Mouse (Mus musculus): ENCODE measurements at regions not wholly inside any gene's neighbourhood (a gene's known extent, or its start where the extent isn't known, plus 50 kb on each side); places are given as distances from the start of the nearest gene placed in this dataset.

GRCm38 (mm10) chr13:30042689-30043320 lies 56.9 kb upstream of the E2f3 start:
- DNase-seq, result no peak

GRCm38 (mm10) chr13:30041501-30042295 lies 55.8 kb upstream of the E2f3 start:
- no peak for DNase-seq

GRCm38 (mm10) chr13:30040288-30040687 lies 54.4 kb upstream of the E2f3 start:
- no peak for DNase-seq

GRCm38 (mm10) chr13:30039791-30040190 lies 53.9 kb upstream of the E2f3 start:
- no peak for DNase-seq

- peak in 1 of 2 experiments; percentile 14 for DNase-seq
Observed at GRCm38 (mm10) chr13:30036561-30036960, 50.7 kb upstream of the E2f3 start.

GRCm38 (mm10) chr13:30036071-30036470 lies 50.2 kb upstream of the E2f3 start:
- no peak for DNase-seq
